Mouse (Mus musculus): ENCODE data around the gene Smarca4.
A peak's percentile ranks its signal among the peaks of the same experiment; 100 is the strongest.

Smarca4 gene

GRCm38 (mm10) chr9:21601073-21601472, 14.9 kb upstream of the Smarca4 start:
- peak; percentile 71 for DNase-seq (ENCODE audit: low read depth)

- peak; percentile 92 for DNase-seq (ENCODE audit: low read depth)
Observed at GRCm38 (mm10) chr9:21601722-21602399, 14.1 kb upstream of the Smarca4 start.

GRCm38 (mm10) chr9:21604119-21604518, 11.8 kb upstream of the Smarca4 start:
- no peak for DNase-seq (ENCODE audit: low read depth)

GRCm38 (mm10) chr9:21605865-21606264, 10.1 kb upstream of the Smarca4 start:
- DNase-seq (ENCODE audit: low read depth), result no peak

- no peak for DNase-seq (ENCODE audit: low read depth)
Observed at GRCm38 (mm10) chr9:21606648-21607047, 9.3 kb upstream of the Smarca4 start.

- peak; percentile 92 for DNase-seq (ENCODE audit: low read depth)
Observed at GRCm38 (mm10) chr9:21609861-21610260, 6.1 kb upstream of the Smarca4 start.

GRCm38 (mm10) chr9:21614864-21615616, 929 bp upstream of the Smarca4 start:
- peak; percentile 34 for DNase-seq (ENCODE audit: low read depth)

GRCm38 (mm10) chr9:21616232-21616781, 338 bp downstream of the Smarca4 start:
- no peak for DNase-seq (ENCODE audit: low read depth)

- DNase-seq (ENCODE audit: low read depth), result peak; percentile 54
Observed at GRCm38 (mm10) chr9:21617066-21617465, 1.1 kb downstream of the Smarca4 start.

- DNase-seq (ENCODE audit: low read depth), result no peak
Observed at GRCm38 (mm10) chr9:21620229-21620628, 4.3 kb downstream of the Smarca4 start.

- DNase-seq (ENCODE audit: low read depth), result no peak
Observed at GRCm38 (mm10) chr9:21622676-21623075, 6.7 kb downstream of the Smarca4 start.

- no peak for DNase-seq (ENCODE audit: low read depth)
Observed at GRCm38 (mm10) chr9:21625342-21626339, 9.7 kb downstream of the Smarca4 start.

GRCm38 (mm10) chr9:21626571-21626970, 10.6 kb downstream of the Smarca4 start:
- peak; percentile 65 for DNase-seq (ENCODE audit: low read depth)

GRCm38 (mm10) chr9:21627145-21627795, 11.3 kb downstream of the Smarca4 start:
- DNase-seq (ENCODE audit: low read depth), result no peak

GRCm38 (mm10) chr9:21630673-21631072, 14.7 kb downstream of the Smarca4 start:
- DNase-seq (ENCODE audit: low read depth), result peak; percentile 69

GRCm38 (mm10) chr9:21633106-21633505, 17.1 kb downstream of the Smarca4 start:
- DNase-seq (ENCODE audit: low read depth), result no peak

GRCm38 (mm10) chr9:21635639-21636038, 19.7 kb downstream of the Smarca4 start:
- no peak for DNase-seq (ENCODE audit: low read depth)

- DNase-seq (ENCODE audit: low read depth), result no peak
Observed at GRCm38 (mm10) chr9:21639031-21639430, 23.1 kb downstream of the Smarca4 start.

GRCm38 (mm10) chr9:21646366-21646765, 30.4 kb downstream of the Smarca4 start:
- no peak for DNase-seq (ENCODE audit: low read depth)

GRCm38 (mm10) chr9:21647721-21648120, 31.8 kb downstream of the Smarca4 start:
- no peak for DNase-seq (ENCODE audit: low read depth)

- DNase-seq (ENCODE audit: low read depth), result peak; percentile 32
Observed at GRCm38 (mm10) chr9:21652263-21652662, 36.3 kb downstream of the Smarca4 start.
